Mouse (Mus musculus) kidney, postnatal 36 days (tissue): ENCODE results near the gene Bcas3.

Source experiments
- DNase-seq, 2 experiments: peaks; one replicate each; pipeline ENCODE4 v3.0.0; 2021 to 2022; ENCODE audit warnings: mixed read lengths in 2 of 2

The Bcas3 gene

GRCm38 (mm10) chr11:85380046-85380445 is 27.1 kb downstream of the Bcas3 start:
- DNase-seq: no peak

- DNase-seq: peak; percentile 71 to 85
Observed at GRCm38 (mm10) chr11:85382055-85382454, 29.1 kb downstream of the Bcas3 start.

GRCm38 (mm10) chr11:85383975-85384821 is 31.2 kb downstream of the Bcas3 start:
- DNase-seq: no peak

GRCm38 (mm10) chr11:85392179-85392863 is 39.4 kb downstream of the Bcas3 start:
- DNase-seq: peak; percentile 8 to 34

GRCm38 (mm10) chr11:85392864-85393220 is 39.9 kb downstream of the Bcas3 start:
- no peak for DNase-seq

- DNase-seq: peak in 1 of 2 experiments; percentile 22
Observed at GRCm38 (mm10) chr11:85393990-85394389, 41.0 kb downstream of the Bcas3 start.

GRCm38 (mm10) chr11:85395361-85395760 is 42.4 kb downstream of the Bcas3 start:
- DNase-seq: peak in 1 of 2 experiments; percentile 13

GRCm38 (mm10) chr11:85406531-85406930 is 53.6 kb downstream of the Bcas3 start:
- DNase-seq: peak; percentile 83 to 87

- no peak for DNase-seq
Observed at GRCm38 (mm10) chr11:85407700-85408099, 54.7 kb downstream of the Bcas3 start.

- DNase-seq: no peak
Observed at GRCm38 (mm10) chr11:85412319-85412718, 59.4 kb downstream of the Bcas3 start.

- no peak for DNase-seq
Observed at GRCm38 (mm10) chr11:85414476-85414875, 61.5 kb downstream of the Bcas3 start.

GRCm38 (mm10) chr11:85427353-85427752 is 74.4 kb downstream of the Bcas3 start:
- DNase-seq: no peak

- no peak for DNase-seq
Observed at GRCm38 (mm10) chr11:85428227-85428626, 75.3 kb downstream of the Bcas3 start.

- DNase-seq: no peak
Observed at GRCm38 (mm10) chr11:85430743-85431448, 77.9 kb downstream of the Bcas3 start.

GRCm38 (mm10) chr11:85447375-85447774 is 94.4 kb downstream of the Bcas3 start:
- DNase-seq: no peak

- DNase-seq: no peak
Observed at GRCm38 (mm10) chr11:85453598-85454304, 100.8 kb downstream of the Bcas3 start.

- DNase-seq: no peak
Observed at GRCm38 (mm10) chr11:85454305-85454682, 101.3 kb downstream of the Bcas3 start.

GRCm38 (mm10) chr11:85461536-85461935 is 108.6 kb downstream of the Bcas3 start:
- no peak for DNase-seq

GRCm38 (mm10) chr11:85469526-85469925 is 116.6 kb downstream of the Bcas3 start:
- peak; percentile 40 to 60 for DNase-seq

GRCm38 (mm10) chr11:85470508-85470907 is 117.5 kb downstream of the Bcas3 start:
- no peak for DNase-seq

- DNase-seq: peak in 1 of 2 experiments; percentile 17
Observed at GRCm38 (mm10) chr11:85474326-85474725, 121.4 kb downstream of the Bcas3 start.

- DNase-seq: peak; percentile 24 to 63
Observed at GRCm38 (mm10) chr11:85482737-85483467, 129.9 kb downstream of the Bcas3 start.
